Mouse (Mus musculus) cortical plate, adult 2 months (tissue): ENCODE results near the gene Miga2. TPM values are rescaled to one million over a fixed set of nuclear protein-coding genes. Genes with fewer than 3 reads are reported as not detected.

ENCODE experiments used
- H3K27ac ChIP-seq: fragments of 200-500 bp; 2 replicates; pipeline ENCODE4 v1.5.1; 2012; ENCODE audit warnings: low read length, control low read depth, inconsistent platforms; ENCODE audit not compliant: insufficient read depth
- H3K4me1 ChIP-seq: fragments of 200-500 bp; 2 replicates; pipeline ENCODE4 v1.6.1; 2011; ENCODE audit warnings: low read length; ENCODE audit not compliant: control insufficient read depth, insufficient read depth
- H3K4me3 ChIP-seq: fragments of 200-500 bp; 2 replicates; pipeline ENCODE4 v1.5.1; 2011; ENCODE audit warnings: mild to moderate bottlenecking, low read length, control low read depth; ENCODE audit not compliant: insufficient read depth
- CTCF ChIP-seq: fragments of 200-500 bp; IDR thresholded peaks from 2 replicates; pipeline ENCODE4 v1.5.1; 2011; ENCODE audit warnings: mild to moderate bottlenecking, control low read depth, low read length; ENCODE audit not compliant: insufficient read depth; ENCODE audit errors: extremely low read depth
- POLR2A ChIP-seq: fragments of 200-500 bp; IDR thresholded peaks from 2 replicates; pipeline ENCODE4 v1.6.1; 2011; ENCODE audit warnings: mild to moderate bottlenecking, low read length, control low read depth; ENCODE audit not compliant: insufficient read depth; ENCODE audit errors: extremely low read depth
- polyA plus RNA-seq: library from polyadenylated mRNA; depleted of rRNA; stranded (reverse); fragments of >200 nt; gene quantifications from 2 replicates; pipeline ENCODE4 v1.2.3, GENCODE M21; 2012

Miga2 gene
- polyA plus RNA-seq, 1 experiment = 85.6 TPM

GRCm38 (mm10) chr2:30402843-30403242, 38.8 kb downstream of the Miga2 start:
- no peak for TF ChIP-seq POLR2A
- no peak for TF ChIP-seq CTCF
- no peaks in the 10 kb centered on the region for H3K4me1 ChIP-seq
- no peak overlapping the region for H3K27ac ChIP-seq
- no peak overlapping the region for H3K4me3 ChIP-seq

DNA sequence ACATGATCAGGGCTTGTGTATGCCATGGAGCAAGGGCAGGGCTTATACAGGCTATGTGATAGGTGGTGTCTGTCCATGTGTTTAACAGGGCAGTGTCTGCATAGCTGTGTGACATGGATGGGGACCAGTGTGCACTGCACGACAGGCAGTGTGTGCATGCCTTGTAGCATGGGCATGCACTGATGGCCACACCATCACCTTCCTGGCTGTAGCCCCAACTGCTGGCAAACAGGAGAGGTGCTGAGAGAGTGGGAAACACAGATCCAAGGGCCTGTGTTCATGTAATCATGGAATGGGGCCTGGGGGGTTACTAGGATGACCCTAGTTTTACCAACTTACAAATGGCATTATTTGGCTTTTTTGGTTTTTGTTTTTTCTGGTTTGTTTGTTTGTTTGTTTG, 39.8 kb downstream of the Miga2 start:
- no peak overlapping the region for H3K4me3 ChIP-seq
- H3K4me1 ChIP-seq = no peaks in the 10 kb centered on the region
- no peak overlapping the region for H3K27ac ChIP-seq
- no peak for TF ChIP-seq POLR2A
- no peak for TF ChIP-seq CTCF

DNA sequence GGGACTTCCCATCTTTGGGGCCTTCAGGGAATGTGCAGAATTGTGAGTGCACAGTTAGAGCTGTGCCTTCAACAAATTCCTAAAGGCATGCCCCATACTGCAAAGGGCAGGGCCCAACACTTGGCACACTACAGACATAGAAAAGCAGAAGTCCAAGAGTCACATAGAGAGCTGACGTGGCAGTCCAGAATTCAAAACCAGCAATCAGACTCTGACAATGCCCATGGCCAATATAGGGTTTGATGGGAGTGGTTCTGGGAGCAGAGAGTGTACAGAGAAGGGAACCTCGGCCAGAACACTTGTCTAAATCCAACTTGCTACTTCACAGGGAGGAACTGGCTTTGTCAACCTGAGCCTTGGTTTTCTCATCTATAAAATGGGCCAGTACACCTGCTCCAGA, 43.2 kb downstream of the Miga2 start:
- TF ChIP-seq POLR2A (no peak), CTCF (no peak)
- no peak overlapping the region for H3K4me3 ChIP-seq
- no peak overlapping the region; the same call in 1 of the 2 replicates for H3K27ac ChIP-seq
- no peaks in the 10 kb centered on the region for H3K4me1 ChIP-seq

DNA sequence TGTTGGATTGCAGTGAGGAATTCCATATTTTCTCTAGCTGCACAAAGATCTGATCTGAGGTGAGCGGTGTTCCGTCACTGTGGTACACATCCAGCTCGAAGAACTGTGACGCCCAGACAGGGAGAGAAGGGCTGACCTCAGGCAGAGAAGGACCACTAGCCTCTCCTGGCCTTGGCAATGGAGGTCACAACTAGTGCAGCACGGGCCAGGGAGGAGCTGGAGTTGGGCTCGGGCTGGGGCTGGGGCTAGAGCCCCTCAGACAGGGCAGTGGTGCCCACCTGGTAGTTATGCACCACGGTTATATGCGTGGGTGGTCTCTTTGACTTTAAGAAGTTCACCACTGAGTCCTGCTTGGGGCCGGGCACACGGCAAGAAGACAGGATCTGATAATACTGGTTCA, 43.7 kb downstream of the Miga2 start:
- H3K27ac ChIP-seq = no peak overlapping the region
- no peaks in the 10 kb centered on the region for H3K4me1 ChIP-seq
- no peak overlapping the region for H3K4me3 ChIP-seq
- TF ChIP-seq CTCF (no peak), POLR2A (no peak)

- Histone ChIP-seq H3K27ac (no peak overlapping the region), H3K4me3 (no peak overlapping the region), H3K4me1 (no peaks in the 10 kb centered on the region)
- TF ChIP-seq CTCF (no peak), POLR2A (no peak)
Observed at GRCm38 (mm10) chr2:30408452-30409100, 44.5 kb downstream of the Miga2 start.

- Histone ChIP-seq H3K4me3 (no peak overlapping the region), H3K4me1 (no peaks in the 10 kb centered on the region), H3K27ac (no peak overlapping the region)
- TF ChIP-seq POLR2A (no peak), CTCF (no peak)
Observed at GRCm38 (mm10) chr2:30409454-30410176, 45.6 kb downstream of the Miga2 start.

DNA sequence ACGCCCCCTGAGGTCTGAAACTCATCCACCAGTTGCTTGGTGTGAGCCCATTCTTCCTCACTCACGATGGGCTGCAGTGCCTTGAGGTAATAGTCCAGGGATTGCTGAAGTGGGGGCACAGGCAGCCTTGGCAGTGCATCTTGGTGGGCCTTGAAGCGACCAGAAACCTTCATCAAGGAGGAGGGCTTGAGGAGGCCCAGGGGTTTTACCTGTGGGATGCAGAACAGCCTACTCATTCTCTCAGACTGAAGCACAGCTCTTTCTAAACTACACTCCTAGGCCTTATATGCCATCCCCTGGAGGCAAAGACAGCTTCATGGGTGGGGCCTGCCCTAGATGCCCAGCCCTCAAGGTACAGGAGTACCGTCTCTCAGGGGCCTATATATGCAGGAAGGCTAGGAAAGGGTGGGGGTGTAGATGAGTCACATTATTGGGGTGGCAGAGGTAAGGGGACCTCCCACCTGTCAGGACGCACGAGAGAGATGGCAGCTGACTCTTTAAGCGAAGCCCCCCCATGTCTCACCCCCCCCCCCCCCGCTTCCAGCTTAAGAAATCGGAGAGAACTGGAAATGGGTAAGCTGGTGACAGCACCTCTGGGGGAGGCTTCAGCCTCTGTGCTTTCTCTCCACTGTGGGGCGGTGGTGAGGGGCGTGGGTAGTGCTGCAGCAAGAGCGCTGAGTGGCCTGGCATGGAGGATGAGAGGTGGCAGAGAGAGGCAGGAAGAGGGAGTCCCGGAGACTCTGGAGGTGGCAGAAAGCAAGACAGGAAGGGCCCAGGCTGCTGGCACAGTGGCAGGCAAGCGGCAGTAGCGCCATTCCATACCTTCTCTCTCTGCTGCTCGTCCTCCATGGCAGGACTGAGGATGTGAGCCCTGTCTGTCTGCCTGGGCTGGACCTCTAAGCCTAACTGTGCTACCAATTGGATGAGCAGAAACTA, 49.3 kb downstream of the Miga2 start:
- peak overlapping the region; percentile 34; the same call in 1 of the 2 replicates for H3K27ac ChIP-seq
- H3K4me3 ChIP-seq = peak overlapping the region; percentile 83
- H3K4me1 ChIP-seq = no peaks in the 10 kb centered on the region
- TF ChIP-seq POLR2A (peak; percentile 49; the same call in 1 of the 2 replicates), CTCF (0 out of 2 replicates have a peak, but pooled peaks have one; percentile 0)

DNA sequence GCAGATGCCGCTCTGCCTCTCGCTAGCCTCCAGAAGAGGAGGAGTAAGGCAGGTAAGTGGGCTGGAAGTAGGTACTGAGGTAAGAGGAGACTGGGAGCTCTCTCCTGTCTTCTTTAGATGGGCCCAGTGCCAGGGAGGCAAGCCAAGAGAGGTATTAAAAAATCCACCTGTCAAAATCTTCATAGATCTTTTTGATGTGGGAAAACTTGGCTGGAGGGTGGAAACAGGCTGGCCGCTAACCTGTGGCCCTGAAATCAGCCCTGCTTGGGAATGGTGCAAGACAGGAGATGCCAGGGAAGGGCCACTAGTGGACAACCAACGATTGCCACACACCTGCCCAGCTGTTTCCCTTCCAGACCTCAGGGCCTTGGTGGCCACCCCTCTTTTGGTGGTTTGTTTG, 50.1 kb downstream of the Miga2 start:
- Histone ChIP-seq H3K27ac (peak overlapping the region; percentile 34; the same call in 1 of the 2 replicates), H3K4me1 (peaks cover 4% of the 10 kb centered on the region; the same call in 1 of the 2 replicates), H3K4me3 (peak overlapping the region; percentile 83)
- TF ChIP-seq POLR2A (no peak), CTCF (no peak)

DNA sequence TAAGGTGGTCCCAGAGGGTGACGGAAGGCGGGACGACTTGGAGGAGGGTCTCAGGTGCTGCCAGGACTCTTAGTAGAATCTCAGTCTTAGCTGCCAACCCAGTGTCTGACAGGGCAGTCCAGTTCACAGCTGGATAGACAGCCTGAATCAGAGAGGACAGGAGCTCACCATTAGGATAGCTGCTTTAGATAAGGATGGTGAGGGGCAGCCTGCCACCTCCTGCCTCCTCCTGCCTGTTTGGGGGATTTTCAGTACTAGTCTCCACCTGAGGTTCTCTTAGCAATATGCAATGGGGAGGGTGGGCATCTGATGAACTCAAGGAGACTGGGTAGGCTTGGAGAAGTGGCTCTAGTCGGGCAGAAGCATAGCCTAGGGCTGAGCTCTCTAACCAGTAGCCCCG, 50.6 kb downstream of the Miga2 start:
- Histone ChIP-seq H3K4me1 (peaks cover 6% of the 10 kb centered on the region; the same call in 1 of the 2 replicates), H3K27ac (peak overlapping the region; percentile 99; the same call in 1 of the 2 replicates), H3K4me3 (peak overlapping the region; percentile 83)
- no peak for TF ChIP-seq CTCF
- TF ChIP-seq POLR2A = no peak
